Mouse (Mus musculus) spleen, postnatal 10 days (tissue): ENCODE results near the gene Acot3.

Source experiments
- DNase-seq, 2 experiments: peaks; one replicate each; pipeline ENCODE4 v3.0.0; 2021 to 2022; ENCODE audit warnings: low spot score in 2 of 2

Acot3 gene

DNA sequence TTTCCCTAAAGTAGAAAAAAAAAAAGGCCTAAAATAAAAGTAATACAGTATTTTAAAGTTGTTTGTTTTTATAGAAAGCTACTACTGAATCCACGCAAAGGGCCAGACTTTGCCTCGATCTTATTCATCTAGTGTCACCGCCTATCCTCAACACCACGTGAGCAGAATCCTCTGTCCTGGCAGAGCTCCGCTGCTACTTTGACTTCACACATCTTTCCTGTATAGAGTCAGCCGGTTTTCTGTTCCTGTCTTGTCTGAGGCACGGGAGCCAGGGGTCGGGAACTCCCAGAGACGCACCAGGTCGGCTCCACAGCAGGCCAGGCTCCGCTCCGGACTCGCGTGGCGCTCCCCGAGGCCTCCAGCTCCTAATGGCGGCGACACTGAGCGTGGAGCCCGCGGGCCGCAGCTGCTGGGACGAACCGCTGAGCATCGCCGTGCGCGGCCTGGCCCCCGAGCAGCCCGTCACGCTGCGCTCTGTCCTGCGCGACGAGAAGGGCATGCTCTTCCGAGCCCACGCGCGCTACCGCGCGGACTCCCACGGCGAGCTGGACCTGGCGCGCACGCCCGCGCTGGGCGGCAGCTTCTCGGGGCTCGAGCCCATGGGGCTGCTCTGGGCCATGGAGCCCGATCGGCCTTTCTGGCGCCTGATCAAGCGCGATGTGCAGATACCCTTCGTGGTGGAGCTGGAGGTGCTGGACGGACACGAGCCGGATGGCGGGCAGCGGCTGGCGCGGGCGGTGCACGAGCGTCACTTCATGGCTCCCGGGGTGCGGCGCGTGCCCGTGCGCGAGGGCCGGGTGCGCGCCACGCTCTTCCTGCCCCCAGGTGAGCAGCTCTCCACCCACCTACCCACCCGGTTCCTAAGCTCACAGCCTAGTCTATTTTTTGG lies 48.9 kb downstream of the Acot3 start, which contains the start of gene Acot6:
Gene Acot6, plus strand, starts transcription at position 51 of the 889 bp plus-strand sequence.
- peak; percentile 39 to 45 for DNase-seq

DNA sequence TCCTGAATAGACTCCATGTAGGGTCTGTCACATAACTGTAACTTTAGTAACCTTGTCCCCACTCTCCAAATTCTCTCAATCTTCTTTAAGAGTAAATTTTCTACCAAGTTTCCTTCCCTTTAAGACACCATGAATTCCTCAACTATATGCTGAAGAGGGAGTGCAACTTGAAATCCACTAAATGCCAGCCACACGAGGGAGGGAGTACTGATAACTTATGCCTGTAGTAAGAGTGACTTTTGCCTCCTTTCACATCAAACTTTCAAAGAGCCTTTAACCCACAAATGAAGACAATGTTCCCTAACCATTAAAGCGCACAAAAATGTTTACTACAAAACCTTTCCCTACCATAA lies 49.5 kb downstream of the Acot3 start:
- no peak for DNase-seq

DNA sequence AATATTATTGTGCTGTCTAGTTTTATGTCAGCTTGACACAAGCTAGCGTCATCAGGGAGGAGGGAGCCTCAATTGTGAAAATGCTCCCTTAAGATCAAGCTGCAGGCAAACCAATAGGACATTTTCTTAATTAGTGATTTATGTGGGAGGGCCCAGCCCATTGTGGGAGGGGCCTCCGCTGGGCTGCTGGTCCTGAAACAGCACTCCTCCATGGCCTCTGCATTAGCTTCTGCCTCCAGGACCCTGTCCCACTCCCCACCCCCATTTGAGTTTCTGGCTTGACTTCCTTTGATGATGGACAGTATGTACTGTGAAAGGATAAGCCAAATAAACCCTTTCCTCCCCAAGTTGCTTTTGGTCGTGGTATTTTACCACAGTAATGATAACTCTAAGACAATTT lies 55.1 kb downstream of the Acot3 start:
- DNase-seq = no peak

DNA sequence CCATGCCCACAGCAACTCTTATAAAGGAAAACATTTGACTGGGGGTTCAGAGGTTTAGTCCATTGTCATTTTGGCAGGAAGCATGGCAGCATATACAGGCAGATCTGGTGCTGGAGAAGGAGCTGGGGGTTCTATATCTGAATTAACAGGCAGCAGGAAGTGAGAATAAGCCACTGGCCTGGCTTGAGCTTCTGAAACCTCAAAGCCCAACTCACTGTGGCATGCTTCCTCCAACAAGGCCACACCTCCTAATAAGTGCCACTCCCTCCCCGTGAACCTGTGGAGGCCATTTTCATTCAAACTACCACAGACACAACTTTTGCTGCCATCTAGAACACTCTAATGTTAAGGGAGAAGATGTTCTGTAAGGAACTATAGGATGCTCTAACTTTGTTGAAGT lies 55.7 kb downstream of the Acot3 start:
- DNase-seq = no peak

DNA sequence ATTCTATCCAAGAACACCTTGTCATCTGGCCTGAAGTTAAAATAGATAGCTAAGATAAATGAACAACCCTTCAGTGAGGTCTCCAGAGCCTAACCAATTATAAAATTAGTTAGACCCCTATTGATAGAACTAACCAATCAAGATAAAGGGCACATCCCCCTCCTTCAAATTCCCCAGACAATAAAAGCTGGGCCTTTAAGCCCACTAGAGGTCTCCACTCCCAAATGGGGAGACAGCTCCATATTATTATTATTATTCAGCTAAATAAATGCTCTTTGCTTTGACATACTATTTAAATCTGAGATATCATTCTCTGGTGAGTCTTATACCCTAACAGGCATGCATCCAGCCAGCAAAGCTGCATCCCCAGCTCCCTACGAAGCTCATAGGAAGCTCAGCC lies 58.0 kb downstream of the Acot3 start:
- no peak for DNase-seq
